Mouse (Mus musculus) lung, postnatal 0 days (tissue): Measurements from ENCODE around the gene Socs7.

Experiments used
- CTCF ChIP-seq: IDR thresholded peaks from 2 replicates; pipeline ENCODE4 v1.5.1; 2016; ENCODE audit warnings: antibody characterized with exemption, mild to moderate bottlenecking
- EP300 ChIP-seq: IDR thresholded peaks from 2 replicates; pipeline ENCODE4 v1.6.1; 2016; ENCODE audit warnings: antibody characterized with exemption, mild to moderate bottlenecking, control low read depth

DNA sequence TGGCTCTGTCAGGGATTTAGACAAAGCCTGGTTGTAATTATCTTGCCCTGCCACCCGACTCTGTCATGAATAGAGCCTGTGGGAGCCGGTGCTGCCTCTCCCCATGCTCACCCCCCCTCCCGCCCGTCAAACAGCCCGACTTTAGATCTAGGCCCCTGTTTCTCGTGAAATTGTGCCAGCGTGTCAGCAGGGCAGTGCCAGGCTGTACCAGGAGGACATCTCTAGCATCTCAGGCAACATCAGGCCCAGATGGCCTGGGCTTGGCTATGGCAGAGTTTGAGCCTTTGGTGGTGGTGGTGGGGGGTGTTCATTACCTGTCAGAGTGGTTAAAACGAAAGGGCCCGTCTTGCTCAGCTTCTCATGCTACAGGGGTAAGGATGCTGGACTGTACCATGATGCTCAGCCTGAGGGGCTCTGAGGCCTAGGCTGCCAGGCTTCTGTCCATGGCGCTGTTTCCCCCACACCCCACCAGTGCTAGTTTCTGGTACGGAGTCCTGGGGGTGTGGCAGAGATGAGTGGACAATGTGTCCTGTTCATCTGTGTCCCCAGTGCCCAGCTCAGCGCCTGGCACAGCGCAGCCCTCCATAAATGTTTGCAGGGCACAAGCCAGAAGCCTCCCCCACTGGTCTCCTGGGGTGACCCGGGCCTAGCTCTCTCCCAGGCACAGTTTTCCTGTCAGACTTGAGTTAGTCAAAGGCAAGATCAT is 56.6 kb downstream of the Socs7 start:
- TF ChIP-seq CTCF (no peak), EP300 (no peak)
